Mouse (Mus musculus): ENCODE measurements around the gene Tnk2. TPM values are rescaled to one million over a fixed set of nuclear protein-coding genes. Genes with fewer than 3 reads are reported as not detected.
A peak's percentile ranks its signal among the peaks of the same experiment; 100 is the strongest.

Tnk2 gene
- polyA plus RNA-seq, 1 experiment = 119 TPM

DNA sequence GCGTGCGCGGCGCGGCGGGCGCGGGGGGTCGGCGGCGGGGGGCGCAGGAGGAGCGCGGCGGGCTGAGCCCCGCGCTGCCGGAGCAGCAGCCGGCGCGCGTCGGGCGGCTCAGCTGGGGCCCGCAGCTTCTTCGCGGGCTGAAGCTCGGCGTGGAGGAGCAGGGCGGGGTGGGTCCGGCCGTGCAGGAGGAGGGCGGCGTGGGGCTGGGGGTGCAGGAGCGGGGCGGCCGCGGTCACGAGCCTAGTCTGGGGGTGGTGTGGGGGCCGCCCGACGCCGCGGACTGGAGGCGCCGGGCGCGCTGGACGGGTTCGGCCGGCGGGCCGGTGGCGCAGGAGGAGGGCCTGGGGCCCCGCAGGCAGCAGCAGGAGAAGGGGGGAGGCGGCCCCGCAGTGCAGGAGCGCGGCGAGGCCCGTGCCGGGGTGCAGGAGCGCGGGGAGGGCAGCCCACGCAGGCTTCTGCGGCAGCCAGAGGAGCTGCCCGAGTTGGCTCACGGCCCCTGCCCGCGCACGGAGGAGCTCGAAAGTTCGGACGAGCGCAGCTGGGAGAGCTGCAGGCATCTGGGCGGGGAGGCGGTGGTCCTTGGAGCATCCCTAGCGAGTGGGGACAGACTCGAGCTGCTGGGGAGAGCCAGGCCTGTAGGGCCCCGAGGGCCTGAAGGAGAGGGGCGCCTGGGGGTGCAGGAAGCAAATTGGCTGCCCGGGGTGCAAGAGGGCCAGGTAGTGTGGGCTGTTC, 561 bp downstream of the Tnk2 start:
- Histone ChIP-seq H3K4me3 (replicated peaks; ENCODE audit: extremely low read depth, low read depth, low read length) (peak overlapping the region; percentile 45), H3K4me1 (ENCODE audit: control insufficient read depth, insufficient read depth, low read length) (peaks cover 17% of the 10 kb centered on the region)
- DNase-seq = peak; percentile 54
- 4% methylated on average over 67 of the region's 82 CpGs for WGBS
- no peak for TF ChIP-seq POLR2A (IDR thresholded peaks at IDR 0.05; ENCODE audit: borderline replicate concordance, extremely low read depth, low read depth, low read length)
- TF ChIP-seq CTCF (IDR thresholded peaks at IDR 0.05; ENCODE audit: insufficient read depth, low read length) = no peak

- WGBS = 18% methylated on average over 12 of the region's 12 CpGs
- DNase-seq = no peak
- peaks cover 17% of the 10 kb centered on the region for H3K4me1 ChIP-seq (ENCODE audit: control insufficient read depth, insufficient read depth, low read length)
- H3K4me3 ChIP-seq (replicated peaks; ENCODE audit: extremely low read depth, low read depth, low read length) = peak overlapping the region; percentile 52
- TF ChIP-seq CTCF (IDR thresholded peaks at IDR 0.05; ENCODE audit: insufficient read depth, low read length) (no peak), POLR2A (IDR thresholded peaks at IDR 0.05; ENCODE audit: borderline replicate concordance, extremely low read depth, low read depth, low read length) (no peak)
Measured at GRCm38 (mm10) chr16:32644801-32645170, 1.1 kb downstream of the Tnk2 start.

DNA sequence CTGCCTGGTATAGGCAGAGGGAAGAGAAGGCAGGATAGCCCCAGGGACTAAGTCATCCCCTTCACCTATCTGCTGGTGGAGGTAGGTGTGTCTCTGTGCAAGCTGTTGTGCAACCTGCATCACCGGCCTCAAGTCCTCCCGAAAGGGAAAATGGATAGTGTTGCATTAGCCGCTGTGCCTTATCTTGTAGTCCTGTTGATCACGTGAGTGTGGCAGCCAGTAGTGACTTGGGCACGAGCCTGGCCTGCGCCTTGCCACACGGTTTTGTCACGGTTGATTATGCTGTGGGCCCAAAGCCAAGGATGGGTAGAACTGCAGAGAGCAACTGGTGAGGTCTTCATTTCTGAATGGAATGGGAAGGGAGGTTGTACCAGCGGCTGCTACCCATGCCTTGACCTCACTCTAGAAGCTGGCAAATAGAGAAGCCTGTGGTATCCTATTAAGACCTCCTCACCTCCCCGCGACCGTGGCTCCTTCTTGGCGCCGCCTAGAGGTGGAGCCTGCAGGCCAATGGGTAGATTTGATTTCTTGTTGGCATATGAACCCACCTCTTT, 1.8 kb downstream of the Tnk2 start:
- 11% methylated on average over 14 of the region's 14 CpGs for WGBS
- TF ChIP-seq CTCF (IDR thresholded peaks at IDR 0.05; ENCODE audit: insufficient read depth, low read length) (peak; percentile 7; the same call in 1 of the 2 replicates), POLR2A (IDR thresholded peaks at IDR 0.05; ENCODE audit: borderline replicate concordance, extremely low read depth, low read depth, low read length) (no peak; the same call in 1 of the 2 replicates)
- peak; percentile 66 for DNase-seq
- peak overlapping the region; percentile 52 for H3K4me3 ChIP-seq (replicated peaks; ENCODE audit: extremely low read depth, low read depth, low read length)
- peaks cover 17% of the 10 kb centered on the region for H3K4me1 ChIP-seq (ENCODE audit: control insufficient read depth, insufficient read depth, low read length)

GRCm38 (mm10) chr16:32646014-32646413, 2.3 kb downstream of the Tnk2 start:
- Histone ChIP-seq H3K4me1 (ENCODE audit: control insufficient read depth, insufficient read depth, low read length) (peaks cover 17% of the 10 kb centered on the region), H3K4me3 (replicated peaks; ENCODE audit: extremely low read depth, low read depth, low read length) (no peak overlapping the region)
- WGBS = 28% methylated on average over 9 of the region's 9 CpGs
- DNase-seq = no peak
- TF ChIP-seq POLR2A (IDR thresholded peaks at IDR 0.05; ENCODE audit: borderline replicate concordance, extremely low read depth, low read depth, low read length) (no peak), CTCF (IDR thresholded peaks at IDR 0.05; ENCODE audit: insufficient read depth, low read length) (no peak)

DNA sequence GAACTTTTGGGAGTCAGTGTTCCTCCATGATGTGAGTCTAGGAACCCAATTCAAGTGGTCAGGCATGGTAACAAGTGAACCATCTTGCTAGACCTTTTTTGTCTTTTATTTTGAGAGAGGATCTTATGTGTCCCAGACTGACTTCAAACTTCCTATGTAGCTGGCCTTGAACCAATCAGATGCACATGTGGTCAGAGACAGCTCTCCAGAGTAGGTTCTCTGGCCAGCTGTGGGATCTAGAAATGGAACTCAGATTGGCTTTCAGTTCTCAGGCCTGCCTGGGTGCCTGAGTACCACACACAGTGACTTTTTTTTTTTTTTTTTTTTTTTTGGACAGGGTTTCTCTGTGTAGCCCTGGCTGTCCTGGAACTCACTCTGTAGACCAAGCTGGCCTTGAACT, 4.0 kb downstream of the Tnk2 start:
- TF ChIP-seq CTCF (IDR thresholded peaks at IDR 0.05; ENCODE audit: insufficient read depth, low read length) = no peak
- TF ChIP-seq POLR2A (IDR thresholded peaks at IDR 0.05; ENCODE audit: borderline replicate concordance, extremely low read depth, low read depth, low read length) = no peak
- H3K4me1 ChIP-seq (ENCODE audit: control insufficient read depth, insufficient read depth, low read length) = peaks cover 23% of the 10 kb centered on the region
- DNase-seq = no peak
- no peak overlapping the region for H3K4me3 ChIP-seq (replicated peaks; ENCODE audit: extremely low read depth, low read depth, low read length)

GRCm38 (mm10) chr16:32650461-32650860, 6.8 kb downstream of the Tnk2 start:
- Histone ChIP-seq H3K4me3 (replicated peaks; ENCODE audit: extremely low read depth, low read depth, low read length) (no peak overlapping the region), H3K4me1 (ENCODE audit: control insufficient read depth, insufficient read depth, low read length) (peaks cover 15% of the 10 kb centered on the region)
- TF ChIP-seq CTCF (IDR thresholded peaks at IDR 0.05; ENCODE audit: insufficient read depth, low read length) (no peak), POLR2A (IDR thresholded peaks at IDR 0.05; ENCODE audit: borderline replicate concordance, extremely low read depth, low read depth, low read length) (no peak)
- no peak for DNase-seq

GRCm38 (mm10) chr16:32650974-32651618, 7.4 kb downstream of the Tnk2 start:
- H3K4me3 ChIP-seq (replicated peaks; ENCODE audit: extremely low read depth, low read depth, low read length) = no peak overlapping the region
- DNase-seq = no peak
- TF ChIP-seq CTCF (IDR thresholded peaks at IDR 0.05; ENCODE audit: insufficient read depth, low read length) = no peak
- TF ChIP-seq POLR2A (IDR thresholded peaks at IDR 0.05; ENCODE audit: borderline replicate concordance, extremely low read depth, low read depth, low read length) = no peak
- H3K4me1 ChIP-seq (ENCODE audit: control insufficient read depth, insufficient read depth, low read length) = peaks cover 11% of the 10 kb centered on the region
- 41% methylated on average over 5 of the region's 5 CpGs for WGBS

GRCm38 (mm10) chr16:32654071-32654733, 10.5 kb downstream of the Tnk2 start:
- WGBS = 62% methylated on average over 6 of the region's 6 CpGs
- DNase-seq = no peak
- H3K4me1 ChIP-seq (ENCODE audit: control insufficient read depth, insufficient read depth, low read length) = peaks cover 25% of the 10 kb centered on the region

GRCm38 (mm10) chr16:32655534-32655933, 11.9 kb downstream of the Tnk2 start:
- no peak for DNase-seq
- Histone ChIP-seq H3K4me1 (ENCODE audit: control insufficient read depth, insufficient read depth, low read length) (peaks cover 32% of the 10 kb centered on the region), H3K4me3 (replicated peaks; ENCODE audit: extremely low read depth, low read depth, low read length) (no peak overlapping the region)
- 80% methylated on average over 4 of the region's 4 CpGs for WGBS
- TF ChIP-seq CTCF (IDR thresholded peaks at IDR 0.05; ENCODE audit: insufficient read depth, low read length) = no peak
- no peak for TF ChIP-seq POLR2A (IDR thresholded peaks at IDR 0.05; ENCODE audit: borderline replicate concordance, extremely low read depth, low read depth, low read length)

More at GRCm38 (mm10) chr16:32654071-32654733, 10.5 kb downstream of the Tnk2 start:
- TF ChIP-seq POLR2A (IDR thresholded peaks at IDR 0.05; ENCODE audit: borderline replicate concordance, extremely low read depth, low read depth, low read length) (no peak), CTCF (IDR thresholded peaks at IDR 0.05; ENCODE audit: insufficient read depth, low read length) (no peak)
- no peak overlapping the region for H3K4me3 ChIP-seq (replicated peaks; ENCODE audit: extremely low read depth, low read depth, low read length)
